Mouse (Mus musculus) thymus, postnatal 36 days (tissue): ENCODE measurements around the gene Gps2.

Experiments used
- DNase-seq, 2 experiments: peaks; one replicate each; pipeline ENCODE4 v3.0.0; 2022; ENCODE audit warnings: mixed read lengths in 2 of 2

The Gps2 gene

GRCm38 (mm10) chr11:69913554-69914371, at the start of gene Gps2:
Gene Gps2, plus strand, starts transcription at chr11:69913888.
- DNase-seq = peak; percentile 89 to 90

GRCm38 (mm10) chr11:69864138-69864860, 49.4 kb upstream of the Gps2 start:
- no peak for DNase-seq

- DNase-seq = no peak
Observed at GRCm38 (mm10) chr11:69865561-69865960, 48.1 kb upstream of the Gps2 start.

DNA sequence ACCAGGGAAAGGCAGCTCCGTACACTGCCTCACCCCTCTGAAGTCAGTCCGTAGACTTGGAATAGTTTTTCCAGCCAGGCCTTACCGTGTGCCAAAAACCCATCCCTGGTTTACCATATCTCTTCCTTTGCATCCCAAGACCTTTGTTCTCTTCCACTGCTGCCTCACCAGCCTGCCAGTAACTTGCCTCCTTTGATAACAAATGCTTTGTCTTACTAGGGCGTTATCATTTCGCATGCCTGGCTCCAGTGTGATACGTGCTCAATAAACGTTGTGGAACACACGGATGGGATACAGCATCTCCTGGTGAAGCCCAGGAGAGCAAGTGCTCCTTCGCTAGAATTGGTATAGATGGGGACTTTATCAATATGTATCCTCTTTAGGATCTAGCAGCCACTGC, 46.4 kb upstream of the Gps2 start:
- no peak for DNase-seq

GRCm38 (mm10) chr11:69870289-69871069, 43.2 kb upstream of the Gps2 start:
- no peak for DNase-seq

GRCm38 (mm10) chr11:69871822-69872221, 41.9 kb upstream of the Gps2 start:
- no peak for DNase-seq

GRCm38 (mm10) chr11:69872451-69872850, 41.2 kb upstream of the Gps2 start:
- no peak for DNase-seq

- no peak for DNase-seq
Observed at GRCm38 (mm10) chr11:69876186-69876585, 37.5 kb upstream of the Gps2 start.

DNA sequence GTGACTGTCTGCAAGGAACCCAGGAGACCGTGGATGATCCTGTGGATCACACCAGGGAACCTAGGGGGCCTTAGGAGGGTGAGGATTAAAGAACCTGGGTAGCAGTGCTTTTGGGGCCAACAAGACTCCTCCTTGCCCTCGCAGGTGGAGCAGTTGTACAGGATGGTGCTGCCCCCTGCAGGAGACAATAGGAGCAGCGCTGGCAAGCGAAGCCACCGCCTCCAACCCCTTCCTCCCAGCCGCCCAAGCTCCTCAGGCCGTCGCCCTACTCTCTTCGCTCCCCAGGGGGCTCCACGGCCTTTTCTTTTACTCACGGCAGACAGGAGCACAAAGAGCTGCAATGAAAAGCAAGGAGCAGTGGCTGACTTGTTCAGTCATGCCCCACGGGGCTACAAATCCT, 36.8 kb upstream of the Gps2 start:
- DNase-seq = peak; percentile 91

GRCm38 (mm10) chr11:69877878-69878277, 35.8 kb upstream of the Gps2 start, which contains the start of gene Tmem95:
Gene Tmem95, minus strand, starts transcription at chr11:69878018.
- DNase-seq = no peak

DNA sequence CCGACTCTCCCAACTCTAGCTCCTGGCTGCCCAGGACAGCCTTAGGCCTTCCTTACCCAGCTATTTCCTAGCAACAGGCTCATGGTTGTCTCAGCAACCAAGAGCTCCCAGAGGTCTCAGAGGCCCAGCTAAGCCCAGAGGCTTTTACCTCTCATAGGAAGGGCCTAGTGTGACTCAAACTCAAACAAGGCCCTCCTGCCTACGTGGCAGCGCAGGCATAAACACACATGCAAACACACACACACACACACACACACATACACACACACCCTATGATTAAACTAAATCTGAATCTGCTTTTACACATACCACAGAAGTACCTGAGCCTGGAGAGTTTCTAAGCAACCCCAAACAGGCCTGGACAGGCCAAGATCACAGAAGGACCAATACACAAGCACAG, 35.3 kb upstream of the Gps2 start:
- no peak for DNase-seq

DNA sequence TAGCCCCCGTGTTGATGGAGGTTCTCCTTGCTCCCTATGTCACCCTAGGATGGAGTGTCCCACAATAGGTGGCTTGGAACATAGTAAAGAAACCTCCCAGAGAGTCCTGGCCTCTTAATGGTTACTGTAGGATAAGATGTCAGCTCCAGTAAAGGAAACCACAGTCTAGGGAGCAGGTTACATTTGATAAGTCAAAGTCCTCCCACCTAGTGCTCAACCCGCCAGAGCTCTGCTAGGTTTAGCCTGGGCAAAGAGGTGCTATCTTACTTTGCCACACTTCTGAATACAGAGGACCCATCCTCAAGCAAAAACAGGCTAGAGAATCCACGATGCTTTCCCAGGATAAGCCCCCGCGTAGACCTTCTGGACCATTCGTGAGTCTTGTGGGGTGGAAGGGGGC, 34.7 kb upstream of the Gps2 start:
- no peak for DNase-seq

DNA sequence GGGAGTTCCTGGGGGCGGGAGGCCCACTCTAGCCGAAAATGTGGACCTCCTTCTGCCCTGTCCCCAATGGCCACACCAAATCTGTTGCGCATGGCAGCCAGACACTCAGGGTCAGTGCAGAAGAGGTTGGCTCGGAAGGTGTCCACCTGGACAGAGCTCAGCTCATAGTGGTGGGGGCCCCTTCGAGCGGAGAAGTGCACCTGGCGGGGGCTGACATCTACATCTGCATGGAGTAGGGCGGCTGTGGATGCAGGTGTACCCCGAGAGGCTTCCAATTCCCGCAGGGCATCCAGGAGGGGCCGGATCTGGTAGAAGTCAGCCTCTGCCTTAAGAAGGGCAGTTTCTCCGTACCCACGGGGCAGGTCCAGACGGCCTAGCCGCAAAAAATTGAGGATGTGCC, 34.0 kb upstream of the Gps2 start:
- no peak for DNase-seq

- DNase-seq = peak; percentile 66 to 67
Observed at GRCm38 (mm10) chr11:69880506-69880852, 33.2 kb upstream of the Gps2 start.

DNA sequence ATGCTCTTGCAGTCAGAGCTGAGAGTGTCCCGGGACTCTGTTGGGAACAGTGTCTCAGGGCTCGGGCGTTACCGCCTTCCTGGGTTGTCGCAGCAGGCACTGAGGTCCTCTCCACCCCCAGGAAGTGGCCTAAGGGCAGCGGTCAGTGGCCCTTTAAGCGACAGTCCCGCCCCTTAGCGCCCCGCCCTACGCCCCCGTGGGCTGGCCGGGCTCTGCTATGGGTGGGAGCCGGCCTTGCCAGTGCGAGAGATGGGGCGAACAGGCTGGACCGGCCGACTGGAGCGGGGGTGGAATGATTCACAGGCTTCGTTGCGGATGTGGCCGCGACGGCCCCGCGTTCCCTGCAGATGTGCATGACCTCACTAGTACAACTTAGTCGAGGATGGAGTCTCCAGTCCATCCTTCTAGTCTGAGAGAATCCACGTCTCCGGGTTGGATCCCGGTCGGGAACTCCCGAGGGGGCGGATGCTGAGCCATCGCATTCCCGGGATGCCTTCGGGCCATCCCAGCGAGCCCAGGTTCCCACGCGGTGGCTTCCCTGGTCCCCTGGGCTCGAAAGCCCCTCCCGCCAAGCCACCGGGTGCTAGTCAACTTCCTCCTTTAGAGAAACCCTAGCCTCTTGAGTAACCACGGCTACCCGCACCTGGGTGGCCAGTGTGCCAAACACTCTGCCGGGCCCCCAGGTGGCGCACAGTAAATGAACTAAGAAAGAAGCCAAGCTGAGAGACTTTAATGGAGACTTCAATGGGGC, 32.7 kb upstream of the Gps2 start, which contains the start of gene Kctd11:
Gene Kctd11, minus strand, starts transcription at position 554 of the 751 bp plus-strand sequence.
- peak; percentile 65 to 79 for DNase-seq

GRCm38 (mm10) chr11:69881787-69882670, 31.7 kb upstream of the Gps2 start:
- no peak for DNase-seq

- peak; percentile 69 to 70 for DNase-seq
Observed at GRCm38 (mm10) chr11:69883066-69883465, 30.6 kb upstream of the Gps2 start.

- no peak for DNase-seq
Observed at GRCm38 (mm10) chr11:69883527-69884151, 30.0 kb upstream of the Gps2 start.

DNA sequence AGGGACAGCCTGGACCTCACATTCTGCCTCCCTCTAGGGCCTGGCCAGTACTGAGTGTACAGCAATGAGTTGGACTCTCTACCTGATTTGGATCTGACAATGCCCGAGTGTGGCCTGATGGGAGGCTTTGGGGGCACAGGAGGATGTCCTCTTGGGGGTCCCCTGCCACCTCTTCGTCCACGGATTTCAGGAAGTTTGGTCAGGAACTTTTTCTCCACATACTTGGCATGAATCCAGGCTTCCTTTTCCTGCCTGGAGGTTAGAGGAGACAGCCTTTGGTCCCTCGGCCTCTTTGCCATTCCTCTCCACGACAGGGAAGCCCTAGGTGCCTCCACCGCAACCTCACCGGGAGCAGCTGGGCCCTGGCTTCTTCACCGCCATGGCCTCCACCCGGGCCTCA, 29.4 kb upstream of the Gps2 start:
- DNase-seq = no peak

DNA sequence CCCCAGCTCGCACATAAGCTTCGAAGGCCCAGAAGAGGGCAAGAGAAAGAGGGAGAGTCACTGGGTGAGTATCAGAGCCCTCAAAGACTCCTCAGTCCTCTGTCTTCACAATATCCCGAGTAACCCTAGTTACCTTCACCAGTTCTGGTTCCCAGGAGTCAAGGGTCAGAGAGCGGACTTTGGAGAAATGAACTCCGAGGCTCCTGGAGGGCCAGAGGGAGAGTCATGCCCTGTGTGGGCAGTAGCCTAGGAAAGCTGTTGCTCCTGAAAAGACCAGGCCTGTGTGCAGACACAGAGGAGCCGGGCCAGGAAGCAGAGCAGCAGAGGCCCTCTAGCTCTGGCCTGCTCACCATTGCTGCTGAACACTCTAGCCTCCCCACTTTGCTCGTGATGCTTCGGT, 29.0 kb upstream of the Gps2 start:
- no peak for DNase-seq
